Mouse (Mus musculus): ENCODE measurements around the gene Klf13. TPM values are rescaled to one million over a fixed set of nuclear protein-coding genes. Genes with fewer than 3 reads are reported as not detected.

The Klf13 gene
- polyA plus RNA-seq, 1 experiment from 2014 or later: 89.0 TPM

- no peak for TF ChIP-seq CTCF (IDR thresholded peaks at IDR 0.05)
- peak; percentile 57; the same call in 1 of the 2 replicates for TF ChIP-seq EP300 (IDR thresholded peaks at IDR 0.05)
- H3K27ac ChIP-seq (ENCODE audit: low read length): peak overlapping the region; percentile 86
- DNase-seq (ENCODE audit: low spot score): peak; percentile 61
- peaks cover 49% of the 10 kb centered on the region for H3K4me1 ChIP-seq (ENCODE audit: insufficient read depth, low read depth, low read length)
- H3K4me2 ChIP-seq (replicated peaks; ENCODE audit: low read depth, low read length): 0 out of 2 replicates have a peak overlapping the region, but pooled peaks have one; percentile 11
- H3K27me3 ChIP-seq (replicated peaks; ENCODE audit: insufficient read depth, low read length): no peaks in the 10 kb centered on the region
- no peak overlapping the region for H3K4me3 ChIP-seq (ENCODE audit: low read depth, low read length)
- 44% methylated on average over 3 of the region's 3 CpGs for WGBS
- no peaks in the 10 kb centered on the region for H3K36me3 ChIP-seq (ENCODE audit: insufficient read depth, low read length)
- H3K9ac ChIP-seq (replicated peaks; ENCODE audit: low read depth): no peak overlapping the region
- H3K9me3 ChIP-seq (ENCODE audit: low read length): no peaks in the 10 kb centered on the region
- no peak for ATAC-seq
Observed at GRCm38 (mm10) chr7:63902604-63903210, 36.0 kb downstream of the Klf13 start.

- TF ChIP-seq EP300 (IDR thresholded peaks at IDR 0.05) (no peak), CTCF (IDR thresholded peaks at IDR 0.05) (no peak)
- DNase-seq (ENCODE audit: low spot score): no peak
- H3K4me3 ChIP-seq (ENCODE audit: low read depth, low read length): no peak overlapping the region
- H3K4me2 ChIP-seq (replicated peaks; ENCODE audit: low read depth, low read length): no peak overlapping the region
- H3K27ac ChIP-seq (ENCODE audit: low read length): peak overlapping the region; percentile 58
- H3K36me3 ChIP-seq (ENCODE audit: insufficient read depth, low read length): no peaks in the 10 kb centered on the region
- WGBS: 74% methylated on average over 3 of the region's 3 CpGs
- no peak overlapping the region for H3K9ac ChIP-seq (replicated peaks; ENCODE audit: low read depth)
- no peaks in the 10 kb centered on the region for H3K9me3 ChIP-seq (ENCODE audit: low read length)
- no peak for ATAC-seq
- H3K27me3 ChIP-seq (replicated peaks; ENCODE audit: insufficient read depth, low read length): no peaks in the 10 kb centered on the region
- peaks cover 52% of the 10 kb centered on the region for H3K4me1 ChIP-seq (ENCODE audit: insufficient read depth, low read depth, low read length)
Observed at GRCm38 (mm10) chr7:63901942-63902341, 36.8 kb downstream of the Klf13 start.

GRCm38 (mm10) chr7:63901346-63901745, 37.4 kb downstream of the Klf13 start:
- no peak overlapping the region for H3K4me3 ChIP-seq (ENCODE audit: low read depth, low read length)
- H3K36me3 ChIP-seq (ENCODE audit: insufficient read depth, low read length): no peaks in the 10 kb centered on the region
- no peak for ATAC-seq
- WGBS: 72% methylated on average over 11 of the region's 11 CpGs
- peaks cover 55% of the 10 kb centered on the region for H3K4me1 ChIP-seq (ENCODE audit: insufficient read depth, low read depth, low read length)
- TF ChIP-seq EP300 (IDR thresholded peaks at IDR 0.05): no peak
- no peak for TF ChIP-seq CTCF (IDR thresholded peaks at IDR 0.05)
- no peak overlapping the region for H3K4me2 ChIP-seq (replicated peaks; ENCODE audit: low read depth, low read length)
- no peaks in the 10 kb centered on the region for H3K9me3 ChIP-seq (ENCODE audit: low read length)
- peak overlapping the region; percentile 58; the same call in 1 of the 2 replicates for H3K27ac ChIP-seq (ENCODE audit: low read length)
- no peak for DNase-seq (ENCODE audit: low spot score)
- no peaks in the 10 kb centered on the region for H3K27me3 ChIP-seq (replicated peaks; ENCODE audit: insufficient read depth, low read length)
- no peak overlapping the region for H3K9ac ChIP-seq (replicated peaks; ENCODE audit: low read depth)

GRCm38 (mm10) chr7:63900411-63900810, 38.3 kb downstream of the Klf13 start:
- no peak for DNase-seq (ENCODE audit: low spot score)
- Histone ChIP-seq H3K4me1 (ENCODE audit: insufficient read depth, low read depth, low read length) (peaks cover 55% of the 10 kb centered on the region), H3K9me3 (ENCODE audit: low read length) (no peaks in the 10 kb centered on the region), H3K27me3 (replicated peaks; ENCODE audit: insufficient read depth, low read length) (no peaks in the 10 kb centered on the region), H3K36me3 (ENCODE audit: insufficient read depth, low read length) (no peaks in the 10 kb centered on the region), H3K4me3 (ENCODE audit: low read depth, low read length) (no peak overlapping the region), H3K27ac (ENCODE audit: low read length) (no peak overlapping the region), H3K9ac (replicated peaks; ENCODE audit: low read depth) (no peak overlapping the region), H3K4me2 (replicated peaks; ENCODE audit: low read depth, low read length) (no peak overlapping the region)
- TF ChIP-seq EP300 (IDR thresholded peaks at IDR 0.05): no peak
- TF ChIP-seq CTCF (IDR thresholded peaks at IDR 0.05): no peak
- no peak for ATAC-seq
- WGBS: 95% methylated on average over 2 of the region's 2 CpGs

DNA sequence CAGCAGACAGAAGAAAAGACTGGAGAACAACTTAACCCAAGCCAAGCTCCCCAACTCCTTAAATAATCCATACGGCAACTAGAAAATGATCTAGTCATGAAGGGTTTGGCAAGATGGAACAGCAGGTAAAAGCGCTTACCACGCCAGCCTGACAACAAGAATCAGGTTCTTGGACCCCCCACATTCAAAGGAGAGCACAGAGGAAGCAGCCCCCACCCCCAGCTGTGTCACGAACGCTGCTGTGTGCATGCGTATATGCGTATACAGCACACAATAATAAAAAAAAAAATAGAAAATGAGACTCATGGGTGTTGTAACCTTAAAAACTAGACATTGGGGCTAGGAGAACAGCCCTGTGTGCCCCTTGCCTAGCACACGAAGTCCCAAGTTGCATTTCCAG, 38.8 kb downstream of the Klf13 start:
- Histone ChIP-seq H3K4me1 (ENCODE audit: insufficient read depth, low read depth, low read length) (peaks cover 51% of the 10 kb centered on the region), H3K4me3 (ENCODE audit: low read depth, low read length) (no peak overlapping the region), H3K36me3 (ENCODE audit: insufficient read depth, low read length) (no peaks in the 10 kb centered on the region), H3K4me2 (replicated peaks; ENCODE audit: low read depth, low read length) (no peak overlapping the region), H3K9me3 (ENCODE audit: low read length) (no peaks in the 10 kb centered on the region), H3K27me3 (replicated peaks; ENCODE audit: insufficient read depth, low read length) (no peaks in the 10 kb centered on the region), H3K27ac (ENCODE audit: low read length) (0 out of 2 replicates have a peak overlapping the region, but pooled peaks have one; percentile 1), H3K9ac (replicated peaks; ENCODE audit: low read depth) (no peak overlapping the region)
- DNase-seq (ENCODE audit: low spot score) (no peak), ATAC-seq (no peak)
- 89% methylated on average over 8 of the region's 8 CpGs for WGBS
- TF ChIP-seq CTCF (IDR thresholded peaks at IDR 0.05): no peak

- Histone ChIP-seq H3K9ac (replicated peaks; ENCODE audit: low read depth) (no peak overlapping the region), H3K36me3 (ENCODE audit: insufficient read depth, low read length) (no peaks in the 10 kb centered on the region), H3K27ac (ENCODE audit: low read length) (peak overlapping the region; percentile 97), H3K4me2 (replicated peaks; ENCODE audit: low read depth, low read length) (no peak overlapping the region), H3K4me1 (ENCODE audit: insufficient read depth, low read depth, low read length) (peaks cover 36% of the 10 kb centered on the region), H3K4me3 (ENCODE audit: low read depth, low read length) (no peak overlapping the region), H3K27me3 (replicated peaks; ENCODE audit: insufficient read depth, low read length) (no peaks in the 10 kb centered on the region), H3K9me3 (ENCODE audit: low read length) (no peaks in the 10 kb centered on the region)
- no peak for DNase-seq (ENCODE audit: low spot score)
- no peak for ATAC-seq
- TF ChIP-seq EP300 (IDR thresholded peaks at IDR 0.05): no peak
- no peak for TF ChIP-seq CTCF (IDR thresholded peaks at IDR 0.05)
- WGBS: 81% methylated on average over 6 of the region's 6 CpGs
Observed at GRCm38 (mm10) chr7:63898201-63898600, 40.5 kb downstream of the Klf13 start.
